Comparison of ENCODE assay signal across 8 mouse cellular contexts in the genomic region with DNA sequence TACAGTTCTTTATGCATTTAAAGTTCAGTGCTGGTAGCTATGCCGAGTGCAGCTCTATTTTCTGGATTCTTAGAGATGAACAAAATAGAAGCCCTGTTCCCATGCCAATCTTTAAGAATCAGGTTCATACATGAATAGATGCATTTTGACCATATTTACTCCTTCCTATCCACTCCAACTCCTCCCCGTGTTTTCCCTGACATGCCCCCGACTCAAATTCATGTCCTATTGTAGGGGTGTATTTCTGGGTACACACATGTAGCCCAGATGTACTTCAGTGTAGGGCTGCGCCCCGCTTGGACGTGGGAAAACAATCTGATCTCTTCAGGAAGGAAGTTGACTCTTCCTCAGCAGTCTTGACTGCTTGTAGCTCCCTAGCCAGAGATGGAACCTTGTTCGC. TPM values are rescaled to one million over a fixed set of nuclear protein-coding genes. Genes with fewer than 3 reads are reported as not detected.
A peak's percentile ranks its signal among the peaks of the same experiment; 100 is the strongest.
DNase-seq lines count a peak whose midpoint lies in the region; ATAC-seq and TF ChIP-seq lines count a peak whose summit lies in the region.

No protein-coding gene starts in this region.

- 0 out of 2 replicates have a peak, but pooled peaks cover 2% of the 10 kb centered on the region for H3K36me3 ChIP-seq in lung, embryonic 14.5 days (ENCODE audit: insufficient read depth)
- no peaks in the 10 kb centered on the region for H3K36me3 ChIP-seq in forebrain, embryonic 12.5 days (replicated peaks)

- ATAC-seq in lung, embryonic 14.5 days (ENCODE audit: insufficient read depth), result peak; percentile 30; the same call in 1 of the 2 replicates
- ATAC-seq in forebrain, embryonic 12.5 days (ENCODE audit: low FRiP score), result peak; percentile 21
- ATAC-seq in megakaryocyte-erythroid progenitor cell, adult 5-6 weeks (replicated peaks; ENCODE audit: low FRiP score, low TSS enrichment, poor library complexity, severe bottlenecking), result 0 out of 2 replicates have a peak, but pooled peaks have one; percentile 26

- H3K9me3 ChIP-seq in lung, embryonic 14.5 days (ENCODE audit: low read depth, low read length), result no peaks in the 10 kb centered on the region
- no peaks in the 10 kb centered on the region for H3K9me3 ChIP-seq in forebrain, embryonic 12.5 days

- no peak for TF ChIP-seq CTCF in lung, embryonic 14.5 days (IDR thresholded peaks at IDR 0.05; ENCODE audit: low read depth)
- no peak for TF ChIP-seq CTCF in bone marrow, adult 2 months (IDR thresholded peaks at IDR 0.05; ENCODE audit: control insufficient read depth, insufficient read depth, low read length)

- WGBS in lung, embryonic 14.5 days, result 8% methylated on average over 7 of the region's 7 CpGs
- 15% methylated on average over 7 of the region's 7 CpGs for WGBS in bone marrow, adult 2 months
- 19% methylated on average over 7 of the region's 7 CpGs for WGBS in forebrain, embryonic 12.5 days

- peak overlapping the region; percentile 96 for H3K9ac ChIP-seq in lung, embryonic 14.5 days
- H3K9ac ChIP-seq in forebrain, embryonic 12.5 days, result peak overlapping the region; percentile 66

- TF ChIP-seq POLR2A in bone marrow, adult 2 months (IDR thresholded peaks at IDR 0.05; ENCODE audit: borderline replicate concordance, control insufficient read depth, low read depth, low read length), result no peak

- peaks cover 4% of the 10 kb centered on the region; the same call in 1 of the 2 replicates for H3K4me1 ChIP-seq in lung, embryonic 14.5 days (ENCODE audit: insufficient read depth)
- peaks cover 2% of the 10 kb centered on the region; the same call in 1 of the 2 replicates for H3K4me1 ChIP-seq in bone marrow, adult 2 months (ENCODE audit: control insufficient read depth, insufficient read depth, low read length)
- peaks cover 16% of the 10 kb centered on the region for H3K4me1 ChIP-seq in forebrain, embryonic 12.5 days

- H3K27me3 ChIP-seq in lung, embryonic 14.5 days (ENCODE audit: insufficient read depth, low read length), result no peaks in the 10 kb centered on the region
- no peaks in the 10 kb centered on the region for H3K27me3 ChIP-seq in forebrain, embryonic 12.5 days

- DNase-seq in lung, embryonic 14.5 days, result peak; percentile 56
- DNase-seq in lung, postnatal 36 days, result no peak
- peak; percentile 8 to 13 for DNase-seq in kidney, adult 8-10 months
- peak; percentile 13 for DNase-seq in thymus, postnatal 25 days
- no peak for DNase-seq in frontal cortex, adult 2 months (ENCODE audit: extremely low spot score in 1 of 2, low spot score in 1 of 2)

- H3K27ac ChIP-seq in lung, embryonic 14.5 days (ENCODE audit: low read depth), result peak overlapping the region; percentile 100
- H3K27ac ChIP-seq in bone marrow, adult 2 months (ENCODE audit: control insufficient read depth, insufficient read depth, low read depth, low read length, poor library complexity), result no peak overlapping the region
- peak overlapping the region; percentile 100 for H3K27ac ChIP-seq in forebrain, embryonic 12.5 days

- H3K4me2 ChIP-seq in lung, embryonic 14.5 days, result peak overlapping the region; percentile 83
- H3K4me2 ChIP-seq in forebrain, embryonic 12.5 days, result peak overlapping the region; percentile 79

- peak overlapping the region; percentile 92 for H3K4me3 ChIP-seq in lung, embryonic 14.5 days (ENCODE audit: low read depth, low read length)
- peak overlapping the region; percentile 84 for H3K4me3 ChIP-seq in bone marrow, adult 2 months (replicated peaks; ENCODE audit: control insufficient read depth, low read depth, low read length)
- peak overlapping the region; percentile 95 for H3K4me3 ChIP-seq in forebrain, embryonic 12.5 days (replicated peaks)

RNA-seq across cellular contexts. Expression of a gene that starts 0.5 kb away (rescaled TPM):
- 49.7 and 50.8 TPM in 2 replicates for polyA plus RNA-seq in lung, embryonic 14.5 days (2014; fragmentation: Nextera tagmentation; extraction: Ambion mirVana)
- 9.7 and 11.9 TPM in 2 replicates for polyA plus RNA-seq in bone marrow, adult 2 months (2011; ENCODE audit: insufficient read depth, insufficient read length, low replicate concordance, missing spikeins)
- 75.3 and 78.4 TPM in 2 replicates for polyA plus RNA-seq in forebrain, embryonic 12.5 days (2016; fragmentation: Nextera tagmentation; extraction: Ambion mirVana)
- total RNA-seq in megakaryocyte-erythroid progenitor cell, adult 5-6 weeks (2014; fragmentation: Nextera tagmentation), result 31.1 and 34.8 TPM in 2 replicates
- total RNA-seq in megakaryocyte-erythroid progenitor cell, adult 5-6 weeks (2017), result 32.1 and 50.1 TPM in 2 replicates
- 60.9 and 67.3 TPM in 2 replicates for polyA plus RNA-seq in frontal cortex, adult 2 months (2012; rRNA removed)

Comparison
In these comparisons a context has a peak if more than half of its experiments do, and no peak if none do; other contexts are left out.
1. DNase-seq: peak in lung, embryonic 14.5 days (single experiment), kidney, adult 8-10 months (2 of 2) and thymus, postnatal 25 days (single experiment); none in lung, postnatal 36 days (single experiment) and frontal cortex, adult 2 months (0 of 2).
2. Peak in every context shown above with its lines, with median percentiles within 50 percentile points of each other: ATAC-seq and H3K4me3 ChIP-seq.